Mouse (Mus musculus) CD8-positive naive resting alpha-beta T cell, adult 2 months (primary cell): ENCODE results near the gene Ercc6.

Experiments
- DNase-seq, 2 experiments: peaks; one replicate each; pipeline ENCODE4 v3.0.0; 2022; ENCODE audit warnings: low read depth in 2 of 2, low spot score in 2 of 2

Ercc6 gene

DNA sequence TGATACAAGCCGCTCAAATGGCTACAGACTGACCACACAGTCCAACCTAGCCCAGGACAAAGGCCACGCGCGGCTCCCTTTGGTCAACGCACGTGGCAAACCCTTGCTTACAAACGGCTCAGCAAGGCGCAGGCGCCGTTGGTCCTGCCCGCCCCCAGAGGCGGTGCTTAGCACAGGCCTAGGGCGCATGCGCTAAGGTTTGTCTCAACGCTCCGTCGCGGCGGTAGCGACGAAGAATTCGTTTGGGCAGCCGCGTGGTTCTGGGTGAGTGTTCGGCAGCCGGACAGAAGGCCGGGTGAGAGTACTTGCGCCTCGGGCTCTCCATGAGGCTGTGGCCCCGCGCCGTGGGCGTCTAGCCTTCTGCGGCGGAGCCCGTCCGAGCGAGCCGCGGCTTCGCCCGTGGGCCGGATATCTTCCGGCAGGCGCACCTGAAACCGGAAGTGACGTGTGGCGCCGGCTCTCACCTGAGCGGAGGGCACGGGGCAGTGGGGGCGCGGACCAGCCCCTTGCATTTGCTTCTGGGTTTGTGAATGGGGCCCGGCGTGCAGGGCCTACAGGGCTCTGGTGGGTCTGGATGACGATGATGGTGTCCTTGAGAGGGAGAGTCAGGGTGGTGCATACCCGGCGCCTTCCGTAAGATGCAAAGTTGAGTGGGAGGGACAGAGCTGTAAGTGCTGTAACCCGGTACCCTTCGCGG, at the start of gene Ercc6:
TSS of gene Ercc6 (plus strand) at position 186 of the 697 bp plus-strand sequence.
- DNase-seq: peak; percentile 90 to 94

DNA sequence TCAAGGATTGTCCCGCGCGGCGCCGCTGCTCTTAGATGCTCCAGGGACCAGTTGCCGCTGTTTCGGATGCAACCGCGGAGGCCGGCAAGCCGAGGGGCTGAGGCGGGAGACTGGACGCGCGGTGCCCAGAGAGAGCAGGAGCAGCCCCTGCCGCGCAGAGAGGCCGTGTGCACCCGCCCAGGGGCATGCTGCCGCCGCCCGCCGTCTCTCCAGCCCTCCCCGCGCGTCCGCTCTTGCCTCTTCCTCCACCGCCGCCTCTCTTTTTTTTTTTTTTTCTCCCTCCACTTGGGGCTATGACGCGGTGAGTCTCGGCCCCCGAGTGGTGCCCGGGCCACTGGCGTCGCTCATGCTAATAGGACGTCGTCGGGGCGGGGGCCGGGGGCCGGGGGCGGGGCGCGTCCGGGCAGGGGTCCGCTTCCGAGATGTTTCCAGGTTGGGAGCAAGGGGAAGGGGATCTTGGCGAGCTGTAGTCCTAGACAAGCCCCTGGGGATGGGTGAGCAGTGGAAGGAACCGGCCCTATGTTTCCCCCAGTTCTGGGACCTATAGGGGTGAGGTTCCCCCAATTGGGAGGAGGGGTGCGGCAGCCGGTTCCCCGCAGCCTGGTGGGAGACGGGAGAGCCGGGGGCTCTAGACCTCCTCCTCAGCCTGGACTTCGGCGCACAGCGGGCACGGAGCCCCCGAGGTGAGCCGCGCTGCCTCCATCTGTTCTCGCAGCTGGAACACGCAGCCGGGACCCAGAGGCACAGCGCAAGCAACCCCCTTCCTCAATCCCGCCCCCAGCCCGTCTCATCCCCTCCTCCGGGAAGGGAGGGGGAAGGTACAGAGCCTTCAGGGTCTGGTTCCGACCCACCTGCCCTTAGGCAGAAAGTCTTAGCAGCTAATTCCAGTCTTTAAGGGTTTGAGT, 48.5 kb upstream of the Ercc6 start, which contains the start of gene Slc18a3:
TSS of gene Slc18a3 (minus strand) at position 250 of the 905 bp plus-strand sequence.
- no peak for DNase-seq

DNA sequence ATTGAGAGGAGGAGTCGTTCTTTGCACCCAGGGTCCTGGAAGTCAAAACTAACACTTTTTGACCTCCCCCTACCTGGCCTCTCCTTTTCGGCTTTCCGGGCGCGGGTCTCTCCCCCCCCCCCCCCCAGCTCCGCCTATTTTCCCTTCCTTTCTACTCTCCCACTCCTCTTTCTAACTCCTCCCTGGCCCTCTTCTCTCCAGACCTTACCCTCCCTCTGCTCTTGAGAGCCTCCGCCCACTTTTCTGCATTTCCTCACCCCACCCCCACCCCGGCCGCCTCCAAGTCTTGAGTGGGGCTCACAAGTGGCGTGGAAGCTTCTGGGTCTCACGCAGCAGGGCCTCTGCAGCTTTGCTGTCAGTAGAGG, 47.8 kb upstream of the Ercc6 start:
- no peak for DNase-seq

DNA sequence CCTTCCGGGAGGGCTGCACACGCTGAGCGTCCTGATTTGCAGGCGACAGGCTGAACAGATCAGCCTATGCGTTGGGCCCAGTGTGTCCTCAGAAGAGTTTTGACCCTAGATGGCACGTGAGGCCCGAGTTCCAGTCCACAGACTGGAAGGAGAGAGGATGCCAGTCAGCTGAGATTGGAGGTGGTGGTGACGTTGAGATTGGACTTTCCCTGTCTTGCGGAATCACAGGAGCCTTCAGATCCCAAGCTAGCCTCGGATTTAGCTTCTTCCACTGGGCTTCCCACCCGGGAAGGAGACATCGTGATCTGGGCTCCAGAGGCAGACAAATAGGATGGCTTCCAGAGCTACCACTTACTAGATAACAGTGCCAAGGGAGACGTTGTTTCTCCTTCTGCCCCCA, 47.4 kb upstream of the Ercc6 start, which contains the start of gene Chat:
TSS of gene Chat (minus strand) at position 101 of the 400 bp plus-strand sequence.
- DNase-seq: no peak

DNA sequence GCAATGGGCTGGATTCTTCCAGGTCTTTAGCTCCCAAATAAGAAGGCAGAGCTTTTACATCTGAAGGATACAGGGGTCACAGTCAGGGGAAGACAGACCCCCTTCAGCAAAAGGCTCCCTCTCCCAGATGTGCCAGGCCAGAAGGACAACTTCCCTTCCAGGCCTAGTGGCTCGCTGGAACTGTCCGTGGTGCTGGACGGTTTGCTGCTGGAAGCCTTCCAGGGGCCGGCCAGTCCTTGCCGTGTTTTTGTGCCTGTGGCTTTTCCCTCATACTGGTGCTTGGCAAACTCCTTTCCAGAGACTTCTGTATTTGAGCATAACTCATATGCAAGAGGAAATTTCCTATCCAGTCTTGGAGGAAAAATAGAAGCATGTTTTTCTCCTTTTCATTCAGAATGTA, 45.7 kb upstream of the Ercc6 start:
- no peak for DNase-seq

DNA sequence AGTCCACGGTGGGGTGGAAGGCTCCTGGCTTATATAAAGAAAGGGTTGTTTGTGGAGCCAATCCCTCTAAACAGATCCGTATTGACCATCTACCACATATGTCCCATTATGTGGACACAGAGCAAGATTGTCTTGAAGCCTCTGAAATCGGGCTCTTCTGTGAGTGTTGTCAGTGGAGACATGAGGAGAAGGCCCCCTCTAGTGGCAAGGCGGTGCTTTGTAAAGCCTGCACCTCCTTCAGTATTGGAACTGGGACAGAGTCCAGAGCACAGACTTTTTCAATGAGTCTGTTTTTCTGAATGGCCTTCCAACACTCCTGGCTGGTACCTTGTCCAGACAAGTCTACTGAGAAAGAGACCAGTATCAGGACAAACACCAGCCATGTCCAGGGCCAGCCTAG, 40.3 kb upstream of the Ercc6 start:
- no peak for DNase-seq

DNA sequence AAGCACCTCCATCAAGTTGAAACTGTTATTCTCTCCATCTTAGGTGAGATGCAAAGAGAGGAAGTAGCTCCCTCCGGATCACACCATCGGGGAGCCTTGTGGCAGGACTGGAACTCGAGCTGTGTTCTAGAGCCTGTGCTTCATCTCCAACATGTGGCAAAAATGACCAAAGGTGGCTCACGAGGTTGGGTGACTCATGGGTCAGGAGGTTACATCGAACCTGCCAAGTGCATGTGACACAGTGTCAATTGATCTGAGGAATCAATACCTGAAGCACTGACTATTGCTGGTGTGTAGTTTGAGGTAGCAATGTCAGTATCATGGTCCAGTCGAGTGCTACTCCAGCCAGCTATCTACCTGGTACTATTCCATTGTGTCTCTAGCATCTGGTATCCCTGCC, 36.8 kb upstream of the Ercc6 start:
- DNase-seq: no peak

DNA sequence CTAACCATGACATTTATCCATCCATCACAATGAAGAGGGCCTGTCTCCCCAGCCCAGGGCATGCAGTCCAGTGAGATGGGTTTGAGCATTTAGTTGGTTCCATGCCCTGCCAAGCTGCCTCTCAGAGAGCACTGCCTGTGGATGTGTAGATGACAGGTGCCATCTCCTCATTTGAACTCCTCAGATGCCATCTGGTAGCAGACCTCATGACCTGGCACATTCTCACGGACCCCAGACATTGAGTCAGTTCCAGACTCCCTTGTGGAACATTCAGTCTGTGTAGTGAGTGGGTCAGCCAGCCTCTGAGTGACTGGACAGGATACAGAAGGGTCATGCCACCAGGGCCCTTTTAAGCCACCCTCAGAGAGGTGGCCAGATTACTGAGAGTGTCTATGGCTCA, 35.7 kb upstream of the Ercc6 start:
- no peak for DNase-seq

DNA sequence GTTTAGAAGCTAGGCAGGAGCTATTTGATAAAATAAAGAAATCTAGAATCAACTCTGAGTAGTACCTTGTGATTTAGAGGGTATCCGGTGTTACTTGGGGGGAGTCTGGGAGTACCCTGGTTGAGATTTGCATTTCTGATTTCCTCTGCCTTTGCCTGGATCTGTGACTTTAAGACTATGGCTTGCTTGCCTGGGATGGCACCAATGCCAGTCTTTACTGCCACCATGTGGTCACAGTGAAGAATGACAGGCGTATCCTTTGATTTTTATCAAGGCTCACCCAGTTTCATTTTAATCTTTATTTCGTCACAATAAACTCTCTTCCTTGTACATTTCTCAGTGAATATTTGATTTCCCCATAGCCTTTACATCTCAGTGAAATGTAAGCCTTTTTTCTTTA, 31.3 kb upstream of the Ercc6 start:
- DNase-seq: peak in 1 of 2 experiments; percentile 4

DNA sequence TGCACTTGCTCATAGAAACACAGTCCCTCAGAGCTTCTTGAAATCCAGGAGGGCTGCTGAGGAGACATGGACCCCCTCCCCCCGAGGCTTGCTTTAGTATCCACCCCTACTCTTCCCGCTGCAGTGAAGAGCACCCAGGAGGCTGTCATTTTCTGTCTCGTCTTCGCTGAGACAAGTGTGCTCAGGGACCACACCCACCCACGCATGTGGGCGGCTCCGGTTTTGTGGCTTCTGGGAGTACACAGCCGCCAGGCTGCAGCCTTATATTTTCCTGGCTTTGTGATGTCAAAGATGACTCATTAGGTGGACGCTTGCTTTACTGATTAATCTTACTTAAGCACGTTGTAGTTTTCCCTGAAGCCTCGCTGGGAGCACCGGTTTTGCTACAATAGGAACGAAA, 20.8 kb upstream of the Ercc6 start:
- no peak for DNase-seq

DNA sequence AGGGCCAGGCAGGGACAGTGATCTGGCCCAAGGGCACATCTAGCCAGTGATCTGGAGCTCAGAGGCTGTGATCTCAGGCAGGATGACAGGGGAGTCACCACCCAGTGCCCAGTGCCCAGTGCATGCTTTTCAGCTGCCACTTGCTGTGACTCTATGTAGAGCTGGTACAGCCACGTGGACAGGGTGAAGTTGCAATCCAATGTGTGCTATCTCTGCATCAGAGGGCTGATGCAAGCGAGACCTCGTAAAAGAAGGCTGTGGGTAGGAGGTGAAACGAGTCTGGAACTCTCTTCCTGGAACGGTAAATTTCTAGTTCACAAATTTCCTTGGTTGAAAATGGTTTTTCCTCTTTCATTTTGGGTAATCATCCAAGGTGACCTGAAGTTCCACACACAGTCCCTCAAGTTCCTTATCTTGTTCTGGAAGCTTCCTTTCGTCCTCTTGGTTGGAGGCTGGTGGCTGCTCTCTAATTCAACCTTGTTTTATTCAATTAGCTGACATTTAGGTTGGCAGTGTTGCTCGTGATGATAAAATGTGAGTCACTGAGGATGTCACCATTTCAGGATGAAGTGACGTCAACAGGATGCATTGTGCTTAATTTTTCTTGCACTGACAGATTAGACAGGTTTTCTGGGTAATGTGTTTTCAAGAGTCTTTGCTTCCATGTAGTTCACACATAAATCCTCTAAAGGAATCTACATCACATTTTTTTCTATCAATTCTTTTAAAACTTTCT, 17.0 kb upstream of the Ercc6 start:
- no peak for DNase-seq

DNA sequence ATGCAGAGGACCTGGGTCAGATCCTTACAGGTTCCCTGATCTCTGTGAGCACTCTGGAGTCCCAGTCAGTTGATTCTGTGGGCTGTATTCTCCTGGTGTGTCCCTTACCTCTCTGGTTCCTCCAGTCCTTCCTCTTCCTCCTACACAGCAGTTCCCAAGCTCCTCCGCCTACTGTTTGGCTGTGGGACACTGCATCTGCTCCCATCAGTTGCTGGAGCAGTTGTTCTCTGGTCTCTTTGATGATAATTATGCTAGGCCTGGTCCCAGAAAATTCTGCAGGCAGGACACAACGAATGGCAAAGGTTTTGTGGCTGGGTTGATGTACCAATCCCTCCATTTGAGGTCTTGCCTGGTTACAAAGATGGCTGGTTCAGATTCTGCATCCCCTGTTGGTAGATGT, 12.0 kb upstream of the Ercc6 start:
- no peak for DNase-seq

DNA sequence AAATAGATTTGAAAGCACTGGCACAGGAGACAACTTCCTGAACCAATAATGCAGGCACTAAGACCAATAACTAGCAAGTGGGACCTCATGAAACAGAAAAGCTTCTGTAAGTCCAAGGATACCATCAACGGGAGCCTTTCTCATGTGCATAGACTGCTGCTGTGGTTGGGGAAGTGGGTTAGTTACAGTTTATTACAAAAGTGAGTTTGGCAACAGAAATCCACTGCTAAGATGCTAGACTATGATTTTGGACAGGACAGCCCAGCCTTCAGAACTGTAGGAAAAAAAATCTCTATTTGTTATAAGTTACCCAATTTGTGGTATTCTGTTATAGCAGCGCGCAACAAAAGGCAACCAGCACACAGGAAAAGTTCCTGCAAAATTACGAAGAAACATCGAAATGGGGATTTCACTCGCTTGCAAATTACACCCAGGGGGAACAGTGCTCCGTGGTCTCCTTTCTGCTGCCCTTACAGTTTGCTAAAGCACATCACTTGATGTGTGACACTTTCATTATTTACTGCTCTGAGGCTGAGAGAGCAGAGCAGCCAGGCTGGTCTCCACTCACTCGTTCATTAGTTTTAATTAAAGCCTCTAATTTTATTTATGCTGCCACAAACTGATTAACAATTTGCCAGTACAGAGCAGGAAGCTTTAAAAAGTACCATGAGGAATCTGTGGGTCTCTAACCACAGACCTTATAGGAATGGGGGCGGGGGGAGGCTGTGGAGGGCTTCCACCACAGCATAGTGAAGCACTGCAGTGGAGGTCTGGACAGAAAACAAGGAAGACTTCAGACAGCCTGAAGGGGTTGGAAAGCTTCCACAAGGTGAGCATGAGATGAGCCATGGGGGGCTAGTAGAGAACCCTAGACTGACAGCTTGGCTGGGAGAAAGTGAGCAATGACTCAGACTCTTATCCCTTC, 10.3 kb upstream of the Ercc6 start:
- DNase-seq: no peak

DNA sequence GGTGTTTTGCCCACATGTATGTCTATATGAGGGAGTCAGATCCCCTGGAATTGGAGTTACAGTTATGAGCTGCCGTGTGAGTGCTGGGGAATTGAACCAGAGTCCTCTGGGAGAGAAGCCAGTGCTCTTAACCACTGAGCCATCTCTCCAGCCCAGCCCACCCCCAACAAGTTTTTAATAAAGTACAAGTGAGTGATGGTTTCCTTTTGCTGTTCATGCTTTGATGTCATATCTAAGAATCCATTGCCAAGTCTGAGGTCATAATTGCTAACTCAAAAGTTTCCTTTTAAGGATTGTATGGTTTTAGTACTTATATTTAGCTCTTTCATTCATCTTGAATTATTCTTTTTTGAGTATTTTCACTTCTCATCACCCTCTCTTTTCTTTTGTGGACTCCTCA, 9.4 kb upstream of the Ercc6 start:
- no peak for DNase-seq

DNA sequence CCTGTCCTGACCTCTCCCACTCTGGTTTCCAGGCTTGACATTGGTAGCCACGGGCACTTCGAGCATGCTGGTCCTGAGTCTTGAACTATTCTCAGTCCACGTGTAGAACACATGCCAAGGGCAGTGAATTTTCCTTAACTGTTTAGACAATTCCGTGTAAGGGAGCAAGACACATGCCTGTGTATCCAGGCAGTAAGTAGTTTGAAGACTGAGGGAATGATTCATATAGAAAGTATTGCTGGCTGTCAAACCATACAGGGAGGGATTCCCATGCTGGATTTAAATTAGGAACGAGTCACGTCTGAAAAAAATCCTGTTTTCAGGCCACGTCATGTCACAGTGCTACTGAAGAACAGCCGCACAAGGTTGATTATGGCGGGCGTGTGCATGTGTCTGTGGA, 7.0 kb upstream of the Ercc6 start:
- no peak for DNase-seq

DNA sequence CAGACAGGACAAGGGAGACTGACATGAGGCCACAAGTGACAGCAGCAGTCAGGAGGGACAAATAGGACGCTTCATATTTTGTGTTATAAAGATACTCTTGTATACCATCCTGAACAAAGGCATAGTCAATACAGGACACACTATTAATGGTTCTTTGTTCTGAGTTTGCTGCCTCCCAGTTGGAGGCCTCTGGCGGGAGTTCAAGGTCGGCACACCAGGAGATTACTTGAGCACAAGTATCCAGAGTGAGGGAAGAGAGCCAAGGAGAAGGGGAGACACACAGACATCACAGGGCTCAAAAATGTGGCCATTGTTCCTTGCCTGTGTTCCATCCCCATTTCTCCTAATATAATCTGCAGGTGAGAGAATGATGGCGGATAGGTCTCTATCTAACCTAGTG, 6.1 kb upstream of the Ercc6 start:
- DNase-seq: no peak

DNA sequence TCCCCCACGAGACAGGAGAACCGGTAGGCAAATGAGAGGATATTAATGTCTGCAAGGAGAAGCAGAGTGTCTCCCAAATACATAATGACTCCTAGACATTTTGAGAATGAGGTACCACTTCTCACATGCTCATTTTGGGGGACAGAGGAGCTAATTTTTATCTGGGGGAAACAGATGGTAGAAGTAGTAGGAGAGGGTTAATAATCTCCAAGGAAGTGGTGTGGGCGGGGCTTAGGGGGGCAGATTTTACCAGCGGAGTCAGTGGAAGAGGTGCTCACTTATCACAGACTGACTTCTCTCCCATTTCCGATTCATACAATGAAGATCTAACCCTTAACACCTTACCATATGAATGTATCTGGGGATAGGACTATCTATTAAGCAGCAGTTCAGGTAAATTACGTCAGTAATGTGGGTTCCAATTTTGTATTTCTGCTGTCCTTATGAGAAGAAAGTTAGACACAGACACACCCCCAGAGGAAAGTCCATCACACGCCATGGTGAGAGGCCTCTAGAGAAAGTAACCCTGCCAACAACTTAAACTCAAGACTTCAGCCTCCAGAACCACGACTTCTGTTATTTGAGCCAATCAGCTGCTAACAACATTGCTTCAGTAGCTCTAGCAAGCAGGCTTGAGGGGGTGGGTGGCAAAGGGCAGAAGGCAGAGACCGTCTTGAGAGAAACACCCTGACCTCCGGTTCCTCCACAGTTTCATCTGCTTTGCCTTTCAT, 5.1 kb upstream of the Ercc6 start:
- DNase-seq: no peak

DNA sequence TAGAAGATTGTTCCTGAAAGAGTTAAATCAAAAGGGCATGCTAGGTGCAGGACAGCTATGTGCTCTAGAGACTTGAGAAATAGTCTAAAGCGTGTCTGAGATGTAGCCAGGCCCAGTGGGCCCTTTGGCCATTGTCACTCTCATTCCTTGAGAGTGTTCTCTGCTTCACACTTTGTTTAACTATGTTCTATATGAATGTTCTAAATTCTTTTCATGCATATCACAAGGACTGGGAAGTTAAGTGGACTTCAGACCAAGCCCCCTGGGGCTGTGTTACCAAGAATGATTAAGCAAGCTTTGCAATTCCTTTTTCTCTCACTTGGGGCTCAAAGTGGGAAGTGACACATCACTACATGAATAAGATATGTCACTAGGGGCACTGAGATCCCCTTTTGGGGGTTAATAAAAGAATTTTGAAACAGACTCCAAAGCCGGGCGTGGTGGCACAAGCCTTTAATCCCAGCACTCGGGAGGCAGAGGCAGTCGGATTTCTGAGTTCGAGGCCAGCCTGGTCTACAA, 3.8 kb upstream of the Ercc6 start:
- no peak for DNase-seq

DNA sequence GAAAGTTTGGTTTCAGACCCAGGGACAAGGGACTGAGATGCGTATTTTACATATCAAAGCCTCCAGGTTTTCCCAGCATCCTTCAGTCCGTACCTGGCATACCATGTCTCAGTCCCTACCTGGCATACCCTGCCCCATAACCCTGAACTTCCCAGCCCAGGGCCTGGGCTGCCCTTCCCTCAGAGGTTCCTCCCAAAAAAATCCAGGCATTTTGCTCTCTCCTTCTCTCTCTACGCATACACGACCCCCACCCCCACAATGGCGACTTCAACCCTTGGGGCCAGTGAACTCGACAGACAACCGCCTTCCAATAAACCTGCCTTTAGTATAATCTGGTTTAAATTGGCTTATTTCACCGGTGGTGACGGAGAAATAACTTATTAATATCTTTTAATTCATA, 409 bp upstream of the Ercc6 start:
- DNase-seq: no peak

DNA sequence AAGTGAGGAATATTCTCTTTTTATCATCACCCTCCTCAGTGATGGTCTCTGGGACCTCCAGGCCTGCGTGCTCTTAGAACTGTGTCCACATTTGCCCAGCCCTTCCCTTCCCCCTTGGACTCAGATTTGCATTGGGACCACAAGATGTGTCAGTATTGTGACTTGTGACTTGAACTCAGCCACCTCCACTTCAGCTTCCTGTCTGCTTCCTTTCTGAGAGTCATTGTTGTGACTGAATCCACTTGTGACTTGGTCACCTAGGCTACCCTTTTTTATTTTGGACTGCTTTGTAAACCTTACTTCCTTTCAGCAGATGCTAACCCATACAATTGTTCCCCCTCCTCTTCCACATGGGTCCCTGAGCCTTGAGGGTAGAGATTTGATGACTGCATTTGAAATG, 2.8 kb downstream of the Ercc6 start:
- no peak for DNase-seq
